13 mouse cellular contexts compared by ENCODE assay signal in the genomic region with DNA sequence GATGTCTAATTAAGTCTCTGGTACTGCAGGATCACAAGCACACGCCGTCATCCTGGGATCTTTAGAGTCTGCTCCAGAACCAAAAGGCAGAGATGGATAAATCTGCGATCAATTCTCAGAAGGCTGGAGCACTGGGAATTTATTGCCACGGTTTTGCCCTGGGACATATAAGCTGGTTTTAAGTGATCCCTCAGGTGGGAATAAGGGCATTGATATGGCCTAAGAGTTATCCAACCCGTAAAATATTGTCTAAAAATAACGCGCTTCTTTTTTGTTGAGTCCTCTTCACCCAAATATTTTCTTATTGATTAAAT.
A peak's percentile ranks its signal among the peaks of the same experiment; 100 is the strongest.
DNase-seq lines count a peak whose midpoint lies in the region; ATAC-seq and TF ChIP-seq lines count a peak whose summit lies in the region.
"Had no signal": no experiment of that assay in that cellular context is flagged by ENCODE, and none has a peak within 500 bp of the region (broad histone marks: within the 10 kb centered on the region; RNA-seq: fewer than 3 reads in every experiment).

No protein-coding gene starts in this region.

- no peaks in the 10 kb centered on the region for H3K27me3 ChIP-seq in kidney, embryonic 14.5 days (ENCODE audit: control insufficient read depth, insufficient read depth, low read length)
- no peaks in the 10 kb centered on the region for H3K27me3 ChIP-seq in forebrain, embryonic 14.5 days (replicated peaks; ENCODE audit: control insufficient read depth, insufficient read depth, low read length)
- no peaks in the 10 kb centered on the region for H3K27me3 ChIP-seq in limb, embryonic 15.5 days
- H3K27me3 ChIP-seq in lung, postnatal 0 days (replicated peaks; ENCODE audit: insufficient read depth, low read length): no peaks in the 10 kb centered on the region

- H3K4me1 ChIP-seq in kidney, embryonic 14.5 days (ENCODE audit: control insufficient read depth, insufficient read depth, low read length): 0 out of 2 replicates have a peak, but pooled peaks cover 9% of the 10 kb centered on the region
- peaks cover 11% of the 10 kb centered on the region for H3K4me1 ChIP-seq in forebrain, embryonic 14.5 days (ENCODE audit: control insufficient read depth, insufficient read depth, low read length)
- peaks cover 9% of the 10 kb centered on the region; the same call in 1 of the 2 replicates for H3K4me1 ChIP-seq in limb, embryonic 15.5 days
- no peaks in the 10 kb centered on the region for H3K4me1 ChIP-seq in lung, postnatal 0 days (ENCODE audit: insufficient read depth, low read depth, low read length)

- no peak for TF ChIP-seq EP300 in lung, postnatal 0 days (IDR thresholded peaks at IDR 0.05)

- ATAC-seq in kidney, embryonic 14.5 days (ENCODE audit: low FRiP score, low TSS enrichment): no peak
- ATAC-seq in forebrain, embryonic 14.5 days: no peak
- ATAC-seq in limb, embryonic 15.5 days (ENCODE audit: insufficient number of reproducible peaks, low FRiP score, low TSS enrichment, low read depth): no peak
- ATAC-seq in lung, postnatal 0 days: no peak
- ATAC-seq: liver, postnatal 0 days had no signal

- no peaks in the 10 kb centered on the region for H3K9me3 ChIP-seq in kidney, embryonic 14.5 days (ENCODE audit: control insufficient read depth, low read length)
- no peaks in the 10 kb centered on the region for H3K9me3 ChIP-seq in forebrain, embryonic 14.5 days (replicated peaks; ENCODE audit: control insufficient read depth, low read length)
- H3K9me3 ChIP-seq in limb, embryonic 15.5 days: no peaks in the 10 kb centered on the region
- no peaks in the 10 kb centered on the region for H3K9me3 ChIP-seq in lung, postnatal 0 days (ENCODE audit: low read length)

- no peak overlapping the region for H3K27ac ChIP-seq in kidney, embryonic 14.5 days (ENCODE audit: low read depth, low read length)
- no peak overlapping the region for H3K27ac ChIP-seq in forebrain, embryonic 14.5 days (ENCODE audit: low read depth, low read length)
- H3K27ac ChIP-seq in limb, embryonic 15.5 days: no peak overlapping the region
- H3K27ac ChIP-seq in lung, postnatal 0 days (ENCODE audit: low read length): no peak overlapping the region

- H3K36me3 ChIP-seq in kidney, embryonic 14.5 days (ENCODE audit: control insufficient read depth, insufficient read depth, low read length): no peaks in the 10 kb centered on the region
- H3K36me3 ChIP-seq in forebrain, embryonic 14.5 days (ENCODE audit: control insufficient read depth, insufficient read depth, low read length): no peaks in the 10 kb centered on the region
- H3K36me3 ChIP-seq in limb, embryonic 15.5 days: no peaks in the 10 kb centered on the region
- H3K36me3 ChIP-seq in lung, postnatal 0 days (ENCODE audit: insufficient read depth, low read length): no peaks in the 10 kb centered on the region
- H3K36me3 ChIP-seq: G1E had no signal

- no peak for TF ChIP-seq CTCF in lung, postnatal 0 days (IDR thresholded peaks at IDR 0.05)

- peak; percentile 52 for DNase-seq in heart, adult 11 months
- DNase-seq in heart, postnatal 4 days: no peak
- DNase-seq in kidney, adult 9 months: no peak
- DNase-seq in forebrain, embryonic 14.5 days (ENCODE audit: low spot score): no peak
- no peak for DNase-seq in lung, postnatal 0 days (ENCODE audit: low spot score)
- no peak for DNase-seq in cerebellum, postnatal 25 days
- DNase-seq: cerebellum, adult 8-10 months; liver, postnatal 0 days; right cerebral cortex, postnatal 25 days; thymus, postnatal 4 days had no signal

- no peak overlapping the region for H3K9ac ChIP-seq in kidney, embryonic 14.5 days (ENCODE audit: low read depth, low read length)
- H3K9ac ChIP-seq in forebrain, embryonic 14.5 days (ENCODE audit: low read length): no peak overlapping the region
- H3K9ac ChIP-seq in limb, embryonic 15.5 days: no peak overlapping the region
- H3K9ac ChIP-seq in lung, postnatal 0 days (replicated peaks; ENCODE audit: low read depth): no peak overlapping the region
- H3K9ac ChIP-seq: liver, postnatal 0 days had no signal

- WGBS in kidney, embryonic 14.5 days: 70% methylated on average over 7 of the region's 7 CpGs
- 68% methylated on average over 7 of the region's 7 CpGs for WGBS in forebrain, embryonic 14.5 days
- WGBS in limb, embryonic 15.5 days: 47% methylated on average over 7 of the region's 7 CpGs
- 81% methylated on average over 7 of the region's 7 CpGs for WGBS in lung, postnatal 0 days

- 0 out of 2 replicates have a peak overlapping the region, but pooled peaks have one; percentile 19 for H3K4me2 ChIP-seq in kidney, embryonic 14.5 days (replicated peaks; ENCODE audit: low read depth, low read length)
- peak overlapping the region; percentile 37; the same call in 1 of the 2 replicates for H3K4me2 ChIP-seq in forebrain, embryonic 14.5 days (ENCODE audit: low read length)
- H3K4me2 ChIP-seq in limb, embryonic 15.5 days: peak overlapping the region; percentile 32; the same call in 1 of the 2 replicates
- no peak overlapping the region for H3K4me2 ChIP-seq in lung, postnatal 0 days (replicated peaks; ENCODE audit: low read depth, low read length)

- no peak overlapping the region for H3K4me3 ChIP-seq in kidney, embryonic 14.5 days (ENCODE audit: low read length)
- H3K4me3 ChIP-seq in forebrain, embryonic 14.5 days (ENCODE audit: low read depth, low read length): no peak overlapping the region
- H3K4me3 ChIP-seq in limb, embryonic 15.5 days: 0 out of 2 replicates have a peak overlapping the region, but pooled peaks have one; percentile 8
- no peak overlapping the region for H3K4me3 ChIP-seq in lung, postnatal 0 days (ENCODE audit: low read depth, low read length)
